Comparison of ENCODE assay signal across 9 mouse cellular contexts in genomic region chr10:43042591-43043327, GRCm38 (mm10).
DNase-seq lines count a peak whose midpoint lies in the region; ATAC-seq lines count a peak whose summit lies in the region.
"Had no signal": no experiment of that assay in that cellular context is flagged by ENCODE, and none has a peak within 500 bp of the region (broad histone marks: within the 10 kb centered on the region; RNA-seq: fewer than 3 reads in every experiment).

No protein-coding gene starts in this region.

- H3K4me2 ChIP-seq in lung, embryonic 15.5 days, result no peak overlapping the region
- H3K4me2 ChIP-seq in forebrain, embryonic 15.5 days (replicated peaks), result no peak overlapping the region
- H3K4me2 ChIP-seq: liver, embryonic 13.5 days had no signal

- H3K4me3 ChIP-seq in lung, embryonic 15.5 days, result no peak overlapping the region
- H3K4me3 ChIP-seq in forebrain, embryonic 15.5 days, result no peak overlapping the region
- no peak overlapping the region for H3K4me3 ChIP-seq in limb, embryonic 10.5 days
- H3K4me3 ChIP-seq: liver, embryonic 13.5 days had no signal

- H3K4me1 ChIP-seq in lung, embryonic 15.5 days, result peaks cover 22% of the 10 kb centered on the region
- peaks cover 25% of the 10 kb centered on the region for H3K4me1 ChIP-seq in forebrain, embryonic 15.5 days
- H3K4me1 ChIP-seq in limb, embryonic 10.5 days, result peaks cover 35% of the 10 kb centered on the region
- H3K4me1 ChIP-seq: liver, embryonic 13.5 days had no signal

- H3K9me3 ChIP-seq in lung, embryonic 15.5 days, result no peaks in the 10 kb centered on the region
- no peaks in the 10 kb centered on the region for H3K9me3 ChIP-seq in forebrain, embryonic 15.5 days
- H3K9me3 ChIP-seq in limb, embryonic 10.5 days (replicated peaks), result no peaks in the 10 kb centered on the region
- H3K9me3 ChIP-seq: liver, embryonic 13.5 days had no signal

- no peaks in the 10 kb centered on the region for H3K27me3 ChIP-seq in lung, embryonic 15.5 days
- H3K27me3 ChIP-seq in forebrain, embryonic 15.5 days, result no peaks in the 10 kb centered on the region
- H3K27me3 ChIP-seq in limb, embryonic 10.5 days (ENCODE audit: low read depth, poor library complexity, severe bottlenecking), result no peaks in the 10 kb centered on the region
- H3K27me3 ChIP-seq: liver, embryonic 13.5 days had no signal

- 44% methylated on average over 10 of the region's 10 CpGs for WGBS in lung, embryonic 15.5 days
- 27% methylated on average over 10 of the region's 10 CpGs for WGBS in forebrain, embryonic 15.5 days
- WGBS in limb, embryonic 10.5 days, result 47% methylated on average over 10 of the region's 10 CpGs

- peak overlapping the region; percentile 89 for H3K27ac ChIP-seq in lung, embryonic 15.5 days
- H3K27ac ChIP-seq in forebrain, embryonic 15.5 days (replicated peaks), result peak overlapping the region; percentile 77
- peak overlapping the region; percentile 80 for H3K27ac ChIP-seq in limb, embryonic 10.5 days
- H3K27ac ChIP-seq: liver, embryonic 13.5 days had no signal

- no peaks in the 10 kb centered on the region for H3K36me3 ChIP-seq in lung, embryonic 15.5 days
- no peaks in the 10 kb centered on the region for H3K36me3 ChIP-seq in forebrain, embryonic 15.5 days
- no peaks in the 10 kb centered on the region; the same call in 1 of the 2 replicates for H3K36me3 ChIP-seq in limb, embryonic 10.5 days
- H3K36me3 ChIP-seq: liver, embryonic 13.5 days had no signal

- DNase-seq in lung, adult 18-20 months, result no peak
- DNase-seq in limb, embryonic 10.5 days (ENCODE audit: low spot score), result no peak
- peak; percentile 18 for DNase-seq in retina, embryonic 14.5 days (ENCODE audit: low spot score)
- DNase-seq in lung, postnatal 4 days, result no peak
- DNase-seq in right cerebral cortex, postnatal 14 days, result no peak
- DNase-seq in T-cell, adult 2 months (ENCODE audit: low spot score), result no peak
- DNase-seq: liver, embryonic 13.5 days had no signal

- ATAC-seq in lung, embryonic 15.5 days (ENCODE audit: borderline replicate concordance, extremely low read depth, low FRiP score, low TSS enrichment), result 0 out of 2 replicates have a peak, but pooled peaks have one; percentile 19
- ATAC-seq in forebrain, embryonic 15.5 days (replicated peaks), result peak; percentile 55; the same call in 1 of the 2 replicates

- H3K9ac ChIP-seq in lung, embryonic 15.5 days, result no peak overlapping the region
- no peak overlapping the region for H3K9ac ChIP-seq in forebrain, embryonic 15.5 days (replicated peaks)
- H3K9ac ChIP-seq: liver, embryonic 13.5 days had no signal
